Mouse (Mus musculus): ENCODE measurements around the gene Stxbp6.

Stxbp6 gene

DNA sequence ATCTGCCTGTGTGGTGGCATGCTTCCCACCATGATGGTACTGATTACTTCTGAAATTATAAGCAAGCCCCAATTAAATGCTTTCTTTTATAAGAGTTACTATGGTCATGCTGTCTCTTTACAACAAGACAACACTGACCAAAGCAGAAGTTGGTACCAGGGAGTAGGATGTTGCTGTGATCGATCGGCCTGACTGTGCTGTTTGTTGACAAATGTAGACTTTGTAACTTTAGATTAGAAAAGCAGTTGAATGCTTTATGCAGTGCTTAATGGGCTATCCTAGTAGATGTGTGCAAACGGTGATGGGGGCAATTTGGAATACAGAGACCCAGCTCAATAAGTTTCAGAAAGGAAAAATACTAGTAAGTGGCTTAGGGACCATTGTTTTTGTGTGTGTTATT, 77.6 kb downstream of the Stxbp6 start:
- in situ Hi-C loops (cut with MboI): no loop called here

DNA sequence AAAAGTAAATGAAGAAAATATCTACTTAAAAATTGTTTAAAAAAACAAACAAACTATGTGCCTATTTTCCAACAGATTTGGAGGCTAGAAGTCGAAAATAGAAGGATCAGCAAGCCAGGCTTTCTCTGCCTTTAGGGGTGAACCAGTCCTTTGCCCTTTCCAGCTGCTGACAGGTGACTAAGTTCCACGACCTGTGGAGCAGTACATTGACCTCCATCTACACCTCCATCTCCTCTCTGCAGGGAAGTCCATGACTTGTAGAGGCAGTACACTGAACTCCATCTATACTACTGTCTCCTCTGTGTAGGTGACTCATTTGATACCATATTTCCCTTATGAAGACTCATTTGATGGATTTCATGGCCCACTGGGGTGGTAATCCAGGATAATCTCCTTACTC, 78.2 kb downstream of the Stxbp6 start:
- in situ Hi-C loops (cut with MboI): no loop called here

- in situ Hi-C loops (cut with MboI): no loop called here
These were observed 81.1 kb downstream of the Stxbp6 start for GRCm38 (mm10) chr12:44993391-44993790.

GRCm38 (mm10) chr12:44992847-44993246, 81.7 kb downstream of the Stxbp6 start:
- in situ Hi-C loops (cut with MboI): no loop called here

DNA sequence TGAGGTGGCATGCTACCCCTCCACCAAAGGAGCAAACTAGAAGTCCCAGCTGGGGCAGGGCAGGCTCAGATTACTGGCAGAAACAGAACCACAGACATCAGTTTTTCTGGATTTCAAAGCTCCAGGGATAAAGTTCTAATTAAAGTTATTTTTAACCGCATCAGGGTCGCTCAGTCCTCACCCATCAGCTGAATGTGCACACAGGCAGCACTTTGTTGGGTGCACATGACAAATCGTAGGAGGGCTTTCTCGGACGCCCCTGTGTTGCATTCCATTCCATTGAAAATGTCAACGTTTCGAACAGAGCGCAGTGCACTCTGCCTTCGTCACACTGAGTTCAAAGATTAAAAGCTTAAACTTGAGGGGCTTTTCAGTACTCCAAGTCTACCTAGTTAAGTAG, 84.1 kb downstream of the Stxbp6 start:
- in situ Hi-C loops (cut with MboI): no loop called here

- in situ Hi-C loops (cut with MboI): no loop called here
These were observed 85.5 kb downstream of the Stxbp6 start for GRCm38 (mm10) chr12:44989011-44989410.

DNA sequence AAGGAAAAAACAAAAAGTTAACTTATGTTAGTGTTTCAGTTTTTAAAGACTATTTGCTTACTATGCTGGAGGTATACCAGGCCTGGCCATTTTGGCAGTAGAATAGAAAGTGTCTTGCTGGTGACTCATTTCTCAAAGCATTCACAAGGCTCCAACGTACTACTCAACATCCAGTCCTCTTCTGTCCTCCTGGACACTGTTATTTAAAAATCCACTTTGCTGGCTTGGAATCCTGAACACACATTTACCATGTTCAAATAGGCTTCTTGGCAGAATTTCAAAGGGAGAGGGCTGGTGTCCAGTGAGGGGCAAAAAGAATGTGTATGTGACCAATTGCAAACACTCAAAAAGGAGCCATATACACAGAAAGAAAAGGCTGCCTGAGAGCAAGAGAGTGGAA, 86.7 kb downstream of the Stxbp6 start:
- in situ Hi-C loops (cut with MboI): no loop called here

GRCm38 (mm10) chr12:44979316-44979848, 95.1 kb downstream of the Stxbp6 start:
- in situ Hi-C loops (cut with MboI): no loop called here

GRCm38 (mm10) chr12:44975266-44975665, 99.2 kb downstream of the Stxbp6 start:
- in situ Hi-C loops (cut with MboI): no loop called here

DNA sequence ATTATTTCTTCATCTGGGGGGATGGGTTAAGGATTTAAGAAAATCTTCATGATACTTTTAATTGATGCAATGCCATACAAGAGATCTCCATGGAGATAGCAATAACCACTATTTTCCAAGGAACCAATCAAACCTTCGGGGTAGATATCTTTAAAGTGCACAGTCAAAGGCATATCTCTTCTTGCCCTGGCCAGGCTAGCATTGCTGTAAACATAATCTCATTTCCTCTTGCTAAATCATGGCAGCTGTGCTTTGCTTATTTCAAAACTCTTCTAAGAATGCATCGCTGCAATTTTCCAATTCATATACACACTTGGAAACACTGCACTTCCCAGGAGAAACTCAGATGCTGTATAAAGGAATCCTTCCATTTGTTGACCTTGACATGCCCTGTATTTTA, 103.0 kb downstream of the Stxbp6 start:
- in situ Hi-C loops (cut with MboI): no loop called here

- in situ Hi-C loops (cut with MboI): no loop called here
These were observed 107.1 kb downstream of the Stxbp6 start for GRCm38 (mm10) chr12:44967448-44967847.

DNA sequence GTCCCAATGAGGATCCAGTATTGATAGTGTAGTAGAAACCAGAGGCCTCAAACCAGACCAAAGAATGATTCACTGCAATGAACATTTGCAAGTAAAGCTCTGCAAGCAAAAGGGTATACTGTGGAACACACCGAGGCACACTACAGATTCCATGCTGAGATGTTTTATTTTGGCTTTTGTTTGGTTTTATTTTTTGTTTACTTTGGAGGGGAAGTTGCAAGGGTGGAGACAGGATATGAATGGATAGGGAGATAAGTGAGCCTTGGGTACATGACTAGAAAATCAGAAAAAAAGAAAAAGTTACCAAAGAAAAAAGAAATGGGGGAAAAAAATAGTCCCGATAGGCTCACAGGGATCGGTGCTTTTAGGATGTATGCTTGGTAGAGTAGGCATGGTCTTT, 117.0 kb downstream of the Stxbp6 start:
- in situ Hi-C loops (cut with MboI): no loop called here

- in situ Hi-C loops (cut with MboI): no loop called here
These were observed 121.4 kb downstream of the Stxbp6 start for GRCm38 (mm10) chr12:44953121-44953520.

DNA sequence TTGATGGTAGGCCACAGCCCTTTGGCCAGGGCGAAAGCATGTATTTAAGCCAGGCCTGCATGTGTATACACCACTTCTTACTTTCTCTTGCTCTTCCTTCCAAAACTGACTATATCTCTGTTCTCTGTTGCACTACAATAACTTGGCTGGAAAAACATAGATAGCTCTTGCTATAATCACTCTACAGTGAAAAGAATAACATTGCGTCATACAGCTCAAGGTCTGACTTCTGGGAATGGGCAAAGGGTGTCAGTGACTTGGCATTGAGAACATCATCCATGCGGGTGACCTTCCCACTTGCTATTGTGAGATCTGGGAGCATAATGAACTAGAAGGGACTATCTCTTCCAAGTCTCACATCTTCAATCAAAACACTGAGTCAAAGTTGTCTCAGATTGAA, 122.4 kb downstream of the Stxbp6 start:
- in situ Hi-C loops (cut with MboI): no loop called here

- in situ Hi-C loops (cut with MboI): no loop called here
These were observed 124.0 kb downstream of the Stxbp6 start for GRCm38 (mm10) chr12:44950559-44950958.

- in situ Hi-C loops (cut with MboI): no loop called here
These were observed 126.7 kb downstream of the Stxbp6 start for GRCm38 (mm10) chr12:44947823-44948222.

GRCm38 (mm10) chr12:44940325-44940724, 134.2 kb downstream of the Stxbp6 start:
- in situ Hi-C loops (cut with MboI): no loop called here

DNA sequence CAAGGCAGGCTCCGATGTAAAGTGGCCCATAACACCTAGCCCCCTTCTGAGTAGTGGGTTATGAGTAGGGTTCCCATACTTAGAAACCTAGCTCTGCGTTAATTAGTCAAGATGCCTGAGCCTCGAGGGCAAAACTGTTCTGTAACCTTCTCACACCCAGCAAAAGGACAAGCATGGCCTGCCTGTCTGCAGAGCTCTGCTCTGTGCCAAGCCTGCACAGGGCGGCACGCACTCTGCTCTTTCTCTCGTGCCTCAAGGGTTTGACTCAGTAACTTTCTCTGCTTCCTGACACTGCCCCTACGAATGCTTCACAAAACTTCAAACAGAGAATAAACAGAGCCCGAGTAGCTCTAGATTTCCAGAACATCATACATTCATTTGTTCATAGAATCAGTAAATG, 135.4 kb downstream of the Stxbp6 start:
- in situ Hi-C loops (cut with MboI): no loop called here

- in situ Hi-C loops (cut with MboI): no loop called here
These were observed 141.6 kb downstream of the Stxbp6 start for GRCm38 (mm10) chr12:44932954-44933353.

GRCm38 (mm10) chr12:44931716-44932115, 142.8 kb downstream of the Stxbp6 start:
- in situ Hi-C loops (cut with MboI): no loop called here

DNA sequence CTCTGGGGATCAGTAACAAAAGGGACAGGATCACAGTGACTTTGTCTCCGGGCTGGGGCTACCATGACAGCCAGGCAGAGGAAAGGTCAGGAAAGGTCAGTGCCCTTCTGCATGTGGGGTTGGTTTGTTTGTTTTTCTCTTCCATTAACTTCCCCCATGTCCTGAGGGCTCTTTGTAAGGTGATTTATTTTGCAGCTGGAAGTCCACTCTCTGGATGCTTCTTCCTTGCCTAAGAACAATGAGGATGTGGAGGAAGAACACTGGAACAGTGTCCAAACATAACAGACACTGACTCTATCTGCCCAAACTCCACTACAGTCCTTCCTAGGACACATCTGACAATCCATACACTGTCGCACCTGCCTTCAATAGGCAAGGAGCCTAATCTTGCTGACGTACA, 146.1 kb downstream of the Stxbp6 start:
- in situ Hi-C loops (cut with MboI): no loop called here

- in situ Hi-C loops (cut with MboI): no loop called here
These were observed 148.6 kb downstream of the Stxbp6 start for GRCm38 (mm10) chr12:44925901-44926300.

GRCm38 (mm10) chr12:44923273-44923672, 151.2 kb downstream of the Stxbp6 start:
- in situ Hi-C loops (cut with MboI): no loop called here

GRCm38 (mm10) chr12:44922241-44922640, 152.3 kb downstream of the Stxbp6 start:
- in situ Hi-C loops (cut with MboI): no loop called here

DNA sequence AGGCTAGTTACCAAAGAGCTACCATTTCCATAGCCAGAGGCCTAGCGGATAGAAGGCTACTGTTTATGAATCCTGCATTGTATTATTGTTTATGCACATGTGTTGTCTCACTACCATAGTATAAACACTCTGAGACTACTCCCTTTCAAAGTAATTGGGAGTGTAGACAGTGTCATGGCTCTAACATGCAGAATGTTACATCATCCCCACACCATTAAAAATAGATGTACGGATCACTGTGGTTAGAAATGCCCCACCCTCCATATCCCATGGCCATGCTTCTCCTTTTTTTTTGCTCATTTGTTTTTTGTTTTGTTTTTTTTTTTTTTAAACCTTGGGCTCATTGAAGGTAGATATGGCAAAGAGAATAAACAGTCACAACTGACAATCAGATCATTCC, 154.9 kb downstream of the Stxbp6 start:
- in situ Hi-C loops (cut with MboI): no loop called here

Measured in mature B cell (primary cell).